Mouse (Mus musculus): ENCODE results near the gene Scamp4.
A peak's percentile ranks its signal among the peaks of the same experiment; 100 is the strongest.

Gene Scamp4

DNA sequence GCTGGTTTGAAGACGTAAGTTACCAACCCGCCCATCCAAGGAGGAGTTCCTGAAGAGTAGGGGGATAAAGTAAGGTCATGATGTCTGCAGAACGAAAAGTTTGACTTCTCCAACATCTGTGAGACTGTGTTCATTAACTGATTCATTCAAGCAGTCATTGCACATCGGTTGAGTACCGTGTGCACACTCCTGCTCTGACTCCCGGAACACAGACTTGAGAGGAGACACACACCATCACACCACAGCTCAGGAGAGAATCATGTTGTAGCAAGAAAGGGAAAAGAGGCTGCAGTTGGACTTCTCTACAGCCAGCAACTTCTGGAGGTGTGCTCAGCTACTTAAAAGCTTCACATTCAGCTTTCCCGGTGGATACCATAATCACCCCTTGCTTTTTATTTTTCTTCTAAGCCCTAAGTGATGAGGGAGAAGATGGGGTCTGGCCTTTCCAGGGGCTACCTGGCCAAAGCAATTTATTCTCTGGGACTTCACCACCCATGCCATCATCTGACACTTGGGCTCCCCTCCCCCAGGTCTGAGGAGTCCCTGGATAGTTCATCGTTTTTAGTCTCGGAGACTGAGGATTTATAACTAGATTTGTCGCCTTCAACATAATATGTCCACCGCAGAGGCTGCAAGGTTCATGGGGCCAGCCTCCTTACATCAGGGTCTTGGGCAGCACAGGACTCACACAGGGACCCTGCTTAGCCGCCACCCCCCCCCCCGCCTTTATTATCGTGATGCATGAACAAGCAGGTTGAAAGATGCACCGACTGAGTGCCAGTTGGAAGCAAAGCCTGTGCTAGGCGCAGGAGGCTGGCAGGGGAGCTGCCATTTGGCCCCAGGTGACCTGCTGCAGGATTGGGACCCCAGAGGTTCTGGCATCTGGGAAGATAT is 18.4 kb downstream of the Scamp4 start:
- Histone ChIP-seq H3K4me3 (replicated peaks; ENCODE audit: low read length) (peak overlapping the region; percentile 95), H3K9me3 (ENCODE audit: low read length) (no peaks in the 10 kb centered on the region), H3K36me3 (ENCODE audit: insufficient read depth, low read length) (peaks cover 32% of the 10 kb centered on the region), H3K4me1 (replicated peaks; ENCODE audit: low read depth, low read length) (peaks cover 66% of the 10 kb centered on the region), H3K27me3 (ENCODE audit: insufficient read depth, low read length) (no peaks in the 10 kb centered on the region)
- TF ChIP-seq CTCF (conservative IDR thresholded peaks at IDR 0.05; ENCODE audit: low read length) = no peak
- TF ChIP-seq NANOG (IDR thresholded peaks at IDR 0.05; ENCODE audit: borderline replicate concordance, low read length) = no peak
- no peak for TF ChIP-seq POU5F1 (IDR thresholded peaks at IDR 0.05; ENCODE audit: borderline replicate concordance, low read length)

GRCm38 (mm10) chr10:80621690-80621939 is 18.9 kb downstream of the Scamp4 start:
- no peaks in the 10 kb centered on the region for H3K27me3 ChIP-seq (ENCODE audit: insufficient read depth, low read length)
- H3K4me1 ChIP-seq (replicated peaks; ENCODE audit: low read depth, low read length) = peaks cover 72% of the 10 kb centered on the region
- H3K36me3 ChIP-seq (ENCODE audit: insufficient read depth, low read length) = peaks cover 32% of the 10 kb centered on the region
- TF ChIP-seq POU5F1 (IDR thresholded peaks at IDR 0.05; ENCODE audit: borderline replicate concordance, low read length) = no peak
- no peak for TF ChIP-seq NANOG (IDR thresholded peaks at IDR 0.05; ENCODE audit: borderline replicate concordance, low read length)
- TF ChIP-seq CTCF (conservative IDR thresholded peaks at IDR 0.05; ENCODE audit: low read length) = no peak
- H3K9me3 ChIP-seq (ENCODE audit: low read length) = no peaks in the 10 kb centered on the region
- peak overlapping the region; percentile 95 for H3K4me3 ChIP-seq (replicated peaks; ENCODE audit: low read length)

GRCm38 (mm10) chr10:80621940-80622660 is 19.4 kb downstream of the Scamp4 start:
- peaks cover 74% of the 10 kb centered on the region for H3K4me1 ChIP-seq (replicated peaks; ENCODE audit: low read depth, low read length)
- no peak for TF ChIP-seq NANOG (IDR thresholded peaks at IDR 0.05; ENCODE audit: borderline replicate concordance, low read length)
- TF ChIP-seq CTCF (conservative IDR thresholded peaks at IDR 0.05; ENCODE audit: low read length) = no peak
- TF ChIP-seq POU5F1 (IDR thresholded peaks at IDR 0.05; ENCODE audit: borderline replicate concordance, low read length) = no peak
- H3K27me3 ChIP-seq (ENCODE audit: insufficient read depth, low read length) = no peaks in the 10 kb centered on the region
- H3K36me3 ChIP-seq (ENCODE audit: insufficient read depth, low read length) = peaks cover 33% of the 10 kb centered on the region
- peak overlapping the region; percentile 95 for H3K4me3 ChIP-seq (replicated peaks; ENCODE audit: low read length)
- no peaks in the 10 kb centered on the region for H3K9me3 ChIP-seq (ENCODE audit: low read length)

DNA sequence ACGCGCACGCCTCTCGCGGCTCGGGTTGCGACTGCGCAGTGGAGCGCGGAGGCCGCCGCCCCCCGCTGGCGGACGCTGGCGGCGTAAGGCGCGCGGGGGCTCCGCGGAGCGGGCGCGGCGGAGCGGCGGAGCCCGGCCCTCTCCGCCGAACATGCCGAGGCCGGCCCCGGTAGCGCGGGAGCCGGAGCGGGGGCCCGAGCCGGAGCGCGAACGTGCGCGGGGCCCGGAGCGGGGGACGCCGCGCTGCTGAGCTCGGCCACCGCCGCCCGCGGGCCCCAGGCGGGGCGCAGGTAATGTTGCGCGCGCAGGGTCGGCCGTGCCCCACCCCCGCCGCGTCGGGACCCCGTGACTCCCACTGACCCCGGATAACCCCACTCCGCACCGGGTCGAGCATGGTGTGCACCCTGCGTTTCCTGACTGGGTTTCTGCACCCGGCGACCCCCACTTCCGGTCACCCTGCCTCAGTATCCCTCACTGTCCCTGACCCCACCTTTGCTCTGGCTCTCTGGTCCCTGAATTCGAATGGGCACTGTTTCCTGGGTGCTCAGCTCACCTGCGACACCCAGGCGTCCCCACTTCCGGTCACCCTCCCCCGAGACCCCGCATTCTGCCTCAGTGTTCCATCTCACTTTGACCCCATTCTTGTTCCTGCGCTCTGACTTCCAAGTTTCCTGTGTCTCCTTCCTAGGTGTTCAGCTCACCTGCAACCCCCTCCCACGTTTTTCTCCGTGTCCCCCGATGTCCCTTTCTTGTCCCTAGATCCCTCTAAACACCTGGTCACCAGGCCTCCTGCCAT is 20.2 kb downstream of the Scamp4 start, which contains the start of gene Csnk1g2:
Csnk1g2 (plus strand) TSS at position 178 of the 796 bp plus-strand sequence.
- Histone ChIP-seq H3K36me3 (ENCODE audit: insufficient read depth, low read length) (peaks cover 39% of the 10 kb centered on the region), H3K4me1 (replicated peaks; ENCODE audit: low read depth, low read length) (peaks cover 78% of the 10 kb centered on the region), H3K27me3 (ENCODE audit: insufficient read depth, low read length) (no peaks in the 10 kb centered on the region), H3K4me3 (replicated peaks; ENCODE audit: low read length) (peak within 1 kb of the TSS; percentile 95), H3K9me3 (ENCODE audit: low read length) (no peaks in the 10 kb centered on the region)
- no peak for TF ChIP-seq POU5F1 (IDR thresholded peaks at IDR 0.05; ENCODE audit: borderline replicate concordance, low read length)
- TF ChIP-seq NANOG (IDR thresholded peaks at IDR 0.05; ENCODE audit: borderline replicate concordance, low read length) = no peak
- TF ChIP-seq CTCF (conservative IDR thresholded peaks at IDR 0.05; ENCODE audit: low read length) = no peak

- Histone ChIP-seq H3K4me1 (replicated peaks; ENCODE audit: low read depth, low read length) (peaks cover 80% of the 10 kb centered on the region), H3K9me3 (ENCODE audit: low read length) (no peaks in the 10 kb centered on the region), H3K4me3 (replicated peaks; ENCODE audit: low read length) (peak overlapping the region; percentile 95), H3K27me3 (ENCODE audit: insufficient read depth, low read length) (no peaks in the 10 kb centered on the region), H3K36me3 (ENCODE audit: insufficient read depth, low read length) (peaks cover 46% of the 10 kb centered on the region)
- TF ChIP-seq POU5F1 (IDR thresholded peaks at IDR 0.05; ENCODE audit: borderline replicate concordance, low read length) (no peak), CTCF (conservative IDR thresholded peaks at IDR 0.05; ENCODE audit: low read length) (no peak), NANOG (IDR thresholded peaks at IDR 0.05; ENCODE audit: borderline replicate concordance, low read length) (no peak)
These were observed 21.0 kb downstream of the Scamp4 start for GRCm38 (mm10) chr10:80623457-80624191.

- Histone ChIP-seq H3K9me3 (ENCODE audit: low read length) (no peaks in the 10 kb centered on the region), H3K36me3 (ENCODE audit: insufficient read depth, low read length) (peaks cover 68% of the 10 kb centered on the region), H3K27me3 (ENCODE audit: insufficient read depth, low read length) (no peaks in the 10 kb centered on the region), H3K4me1 (replicated peaks; ENCODE audit: low read depth, low read length) (peaks cover 85% of the 10 kb centered on the region), H3K4me3 (replicated peaks; ENCODE audit: low read length) (no peak overlapping the region)
- no peak for TF ChIP-seq POU5F1 (IDR thresholded peaks at IDR 0.05; ENCODE audit: borderline replicate concordance, low read length)
- TF ChIP-seq NANOG (IDR thresholded peaks at IDR 0.05; ENCODE audit: borderline replicate concordance, low read length) = no peak
- no peak for TF ChIP-seq CTCF (conservative IDR thresholded peaks at IDR 0.05; ENCODE audit: low read length)
These were observed 23.1 kb downstream of the Scamp4 start for GRCm38 (mm10) chr10:80625764-80626163.

- H3K27me3 ChIP-seq (ENCODE audit: insufficient read depth, low read length) = no peaks in the 10 kb centered on the region
- no peak overlapping the region for H3K4me3 ChIP-seq (replicated peaks; ENCODE audit: low read length)
- no peaks in the 10 kb centered on the region for H3K9me3 ChIP-seq (ENCODE audit: low read length)
- peaks cover 93% of the 10 kb centered on the region for H3K4me1 ChIP-seq (replicated peaks; ENCODE audit: low read depth, low read length)
- H3K36me3 ChIP-seq (ENCODE audit: insufficient read depth, low read length) = peaks cover 87% of the 10 kb centered on the region
- TF ChIP-seq POU5F1 (IDR thresholded peaks at IDR 0.05; ENCODE audit: borderline replicate concordance, low read length) (no peak), NANOG (IDR thresholded peaks at IDR 0.05; ENCODE audit: borderline replicate concordance, low read length) (no peak), CTCF (conservative IDR thresholded peaks at IDR 0.05; ENCODE audit: low read length) (no peak)
These were observed 25.0 kb downstream of the Scamp4 start for GRCm38 (mm10) chr10:80627685-80628084.

Data from E14TG2a.4 (cell line).